In the genomic region with DNA sequence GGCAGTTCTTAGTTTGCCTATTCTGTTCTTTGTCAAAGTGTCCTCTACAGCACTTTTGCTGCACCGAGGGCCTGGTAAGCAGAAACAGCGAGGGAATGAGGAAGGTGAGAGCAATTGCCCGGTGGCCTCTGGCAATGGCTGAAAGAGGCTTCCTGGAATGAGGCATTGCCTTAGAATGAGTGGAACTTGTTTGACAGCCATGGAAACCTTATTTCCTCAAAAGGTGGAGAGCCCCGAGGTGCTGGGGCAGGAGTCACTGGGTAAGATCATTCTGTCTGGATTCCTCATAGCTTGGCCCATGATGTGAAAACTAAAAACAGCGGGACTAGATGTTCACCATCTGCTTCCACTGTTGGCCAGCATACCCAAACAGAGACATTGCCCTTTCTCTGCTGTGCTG, we compare ENCODE assay signal across 27 mouse cellular contexts.
"Had no signal": no experiment of that assay in that cellular context is flagged by ENCODE, and none has a peak within 500 bp of the region (broad histone marks: within the 10 kb centered on the region; RNA-seq: fewer than 3 reads in every experiment).

No protein-coding gene starts in this region.

- DNase-seq: cerebellum, adult 18-20 months; cerebellum, adult 2 months; cerebellum, adult 8-10 months; cerebellum, adult 9-10 months; cerebellum, adult 9-11 months; cerebellum, postnatal 10 days; cerebellum, postnatal 14 days; cerebellum, postnatal 25 days; cerebellum, postnatal 36 days; embryo, embryonic 11 days; forebrain, postnatal 0 days; gastrocnemius, adult 2 months; gastrocnemius, postnatal 10 days; gastrocnemius, postnatal 14 days; gastrocnemius, postnatal 25 days; gastrocnemius, postnatal 36 days; heart, adult 18-20 months; heart, adult 2 months had no signal

- H3K4me1 ChIP-seq: forebrain, embryonic 12.5 days; forebrain, embryonic 13.5 days; forebrain, embryonic 15.5 days had no signal

- H3K36me3 ChIP-seq: embryonic facial prominence, embryonic 10.5 days; embryonic facial prominence, embryonic 12.5 days; embryonic facial prominence, embryonic 13.5 days; embryonic facial prominence, embryonic 15.5 days; forebrain, embryonic 10.5 days; forebrain, embryonic 12.5 days; forebrain, embryonic 15.5 days had no signal

- H3K27ac ChIP-seq: embryonic facial prominence, embryonic 10.5 days; embryonic facial prominence, embryonic 12.5 days; embryonic facial prominence, embryonic 13.5 days; embryonic facial prominence, embryonic 15.5 days; forebrain, embryonic 10.5 days; forebrain, embryonic 12.5 days; forebrain, embryonic 13.5 days; forebrain, embryonic 15.5 days; gastrocnemius, adult 2 months; heart, adult 2 months had no signal

- H3K9me3 ChIP-seq: embryonic facial prominence, embryonic 10.5 days; embryonic facial prominence, embryonic 12.5 days; embryonic facial prominence, embryonic 13.5 days; embryonic facial prominence, embryonic 15.5 days; forebrain, embryonic 10.5 days; forebrain, embryonic 12.5 days; forebrain, embryonic 13.5 days; forebrain, embryonic 15.5 days had no signal

- H3K4me3 ChIP-seq: embryonic facial prominence, embryonic 10.5 days; embryonic facial prominence, embryonic 12.5 days; embryonic facial prominence, embryonic 13.5 days; embryonic facial prominence, embryonic 15.5 days; erythroblast, embryonic 14.5 days; forebrain, embryonic 10.5 days; forebrain, embryonic 12.5 days; forebrain, embryonic 13.5 days; forebrain, embryonic 15.5 days; gastrocnemius, adult 2 months; heart, adult 2 months had no signal

- H3K27me3 ChIP-seq: embryonic facial prominence, embryonic 12.5 days; embryonic facial prominence, embryonic 13.5 days; embryonic facial prominence, embryonic 15.5 days; forebrain, embryonic 12.5 days; forebrain, embryonic 13.5 days; forebrain, embryonic 15.5 days had no signal
